Mouse (Mus musculus): ENCODE results near the gene Vipr2.

The Vipr2 gene

DNA sequence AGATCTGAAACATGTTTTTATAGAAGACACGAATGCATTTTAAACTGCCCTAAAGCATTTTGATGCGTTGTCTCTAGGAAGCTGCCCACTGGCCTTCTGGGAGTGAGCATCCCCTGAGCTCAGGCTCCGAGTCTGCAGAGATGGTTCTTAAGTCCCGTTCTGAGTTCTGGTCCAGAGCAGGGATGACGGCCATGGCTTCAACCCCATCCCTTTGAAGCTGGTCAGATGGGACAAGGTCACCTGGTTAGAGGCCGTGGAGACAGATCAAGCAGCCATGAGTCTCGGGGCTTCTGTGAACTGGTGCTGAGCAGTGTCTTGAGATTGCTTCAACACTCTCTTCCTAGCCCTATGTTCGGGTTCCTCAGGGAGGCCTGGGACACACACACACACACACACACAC lies 19.6 kb downstream of the Vipr2 start:
- DNase-seq (ENCODE audit: low read depth): no peak

DNA sequence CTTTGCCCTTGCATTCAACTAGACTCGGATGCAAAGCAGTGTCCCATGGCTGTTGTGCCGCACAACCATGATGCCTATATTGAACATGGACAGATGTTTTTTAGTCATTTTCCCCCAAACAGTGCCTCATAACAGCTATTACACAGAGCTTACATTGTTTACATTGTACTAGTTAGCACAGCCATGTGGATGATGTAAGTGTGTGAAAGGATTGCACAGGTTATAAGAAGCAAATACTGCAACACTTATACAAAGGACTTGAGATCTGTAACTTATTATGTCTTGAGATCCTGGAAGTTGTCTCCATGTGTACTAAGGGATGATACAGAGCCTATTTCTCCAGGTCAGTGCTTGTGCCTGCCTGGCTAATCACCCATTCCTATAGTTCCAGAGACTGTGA lies 24.4 kb downstream of the Vipr2 start:
- DNase-seq (ENCODE audit: low read depth): peak; percentile 26

DNA sequence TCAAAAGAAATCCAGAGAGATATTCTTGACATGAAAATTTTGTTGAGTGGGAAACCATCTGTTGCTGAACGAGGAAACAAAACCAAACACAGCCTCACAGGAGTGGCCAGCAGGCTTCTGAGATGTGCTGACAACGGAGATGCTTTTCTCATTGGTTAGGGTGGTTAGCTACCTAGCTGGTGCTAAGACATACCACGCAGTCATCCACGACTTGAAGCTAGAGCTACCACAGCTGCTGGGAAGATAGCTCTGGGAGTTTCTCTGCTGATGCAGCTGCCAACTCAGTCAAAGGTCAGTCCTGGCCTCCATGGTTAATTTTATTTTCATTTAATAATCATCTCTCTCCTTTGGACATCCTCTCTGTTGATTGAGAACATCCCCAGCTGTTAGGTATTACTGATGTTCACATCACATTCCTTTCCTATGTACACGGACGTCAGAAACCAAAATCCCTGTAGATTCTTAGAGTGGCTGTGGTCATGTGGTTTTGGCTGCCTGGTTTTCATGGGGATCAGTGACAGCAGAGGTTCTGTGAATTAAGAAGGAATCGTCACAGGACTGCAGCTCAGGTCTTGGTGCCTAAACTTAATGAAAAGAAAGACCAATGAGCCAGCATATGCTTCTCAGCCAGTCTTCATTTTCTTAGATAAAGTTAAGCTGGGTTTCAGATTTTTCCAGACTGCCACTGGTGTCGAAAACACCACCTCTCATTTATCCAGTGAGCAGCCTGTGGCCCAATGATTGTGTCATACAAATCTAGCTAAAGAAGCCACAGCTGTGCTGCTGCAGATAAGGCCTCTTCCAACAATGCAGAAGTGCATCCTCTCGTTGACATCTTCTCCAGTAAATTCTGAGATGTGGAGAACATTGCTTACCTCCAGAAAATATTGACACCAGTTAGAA lies 32.2 kb downstream of the Vipr2 start:
- DNase-seq (ENCODE audit: low read depth): peak; percentile 45

DNA sequence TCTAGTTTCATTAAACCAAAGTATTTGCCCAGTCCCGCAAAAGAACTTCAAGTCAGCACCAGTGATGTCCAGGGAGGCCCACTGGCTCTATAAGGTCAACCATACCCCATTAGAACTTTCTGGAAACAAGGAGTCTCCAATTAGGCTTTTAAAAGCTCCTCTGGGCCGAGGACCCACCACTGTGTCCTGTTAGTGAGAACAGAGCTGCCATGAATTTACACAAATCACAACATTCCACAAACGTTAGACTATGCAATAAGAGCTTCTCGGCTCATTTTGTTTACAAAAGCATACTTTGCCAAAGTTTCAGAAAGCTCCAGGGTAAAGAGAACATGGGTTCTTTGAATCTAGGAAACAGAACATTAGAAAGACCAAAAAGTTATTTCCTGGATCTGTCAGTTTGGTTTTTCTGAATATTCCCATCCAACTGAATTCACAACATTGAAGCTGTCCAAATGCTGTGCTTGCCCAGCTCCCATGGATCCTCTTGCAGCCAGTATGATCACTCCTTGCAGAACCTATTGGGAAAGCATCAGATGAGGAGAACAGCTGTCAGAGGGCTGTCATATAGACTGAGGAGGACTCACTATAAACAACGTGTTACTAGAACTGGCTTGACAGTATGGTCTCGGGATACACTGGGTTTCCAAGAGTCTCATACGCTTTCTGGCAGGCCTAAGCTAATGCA lies 33.6 kb downstream of the Vipr2 start:
- peak; percentile 8 for DNase-seq (ENCODE audit: low read depth)

DNA sequence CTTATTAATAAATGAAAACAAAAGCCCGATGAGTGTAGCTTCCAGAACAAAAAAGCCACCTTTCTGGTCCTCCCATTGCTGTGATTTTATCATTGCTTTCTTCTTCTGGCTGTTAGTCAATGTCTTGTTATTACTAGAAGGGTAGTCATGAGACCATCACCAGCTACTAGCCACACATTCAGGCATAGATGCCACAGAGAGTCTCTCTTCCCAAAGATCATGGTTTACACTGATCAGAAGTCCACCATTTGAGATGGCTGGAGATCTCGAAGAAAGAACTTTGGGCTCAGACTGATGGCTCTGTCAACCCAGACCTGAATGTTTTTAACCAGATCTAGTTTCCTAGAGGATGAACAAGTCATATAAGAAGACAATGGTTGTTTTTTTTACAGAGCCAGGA lies 38.3 kb downstream of the Vipr2 start:
- no peak for DNase-seq (ENCODE audit: low read depth)

DNA sequence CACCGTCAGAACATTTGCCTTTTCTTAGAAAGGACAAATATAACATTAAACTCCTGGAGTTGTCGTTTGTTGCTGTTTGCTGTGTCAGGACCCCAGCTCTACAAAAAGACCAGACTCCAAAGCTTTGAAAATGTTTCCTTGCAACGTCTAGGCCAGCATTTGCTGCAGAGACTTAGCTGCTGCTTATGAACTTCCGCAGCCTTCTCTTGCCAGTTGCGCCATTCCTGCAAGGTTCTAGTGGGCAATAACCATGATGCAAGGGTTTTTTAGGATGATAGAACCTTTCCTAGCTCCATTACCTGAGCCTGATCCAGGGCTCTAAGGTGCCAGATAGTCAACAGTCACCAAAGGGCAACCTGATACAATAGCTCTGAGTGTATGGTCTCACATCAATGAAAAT lies 38.9 kb downstream of the Vipr2 start:
- no peak for DNase-seq (ENCODE audit: low read depth)

DNA sequence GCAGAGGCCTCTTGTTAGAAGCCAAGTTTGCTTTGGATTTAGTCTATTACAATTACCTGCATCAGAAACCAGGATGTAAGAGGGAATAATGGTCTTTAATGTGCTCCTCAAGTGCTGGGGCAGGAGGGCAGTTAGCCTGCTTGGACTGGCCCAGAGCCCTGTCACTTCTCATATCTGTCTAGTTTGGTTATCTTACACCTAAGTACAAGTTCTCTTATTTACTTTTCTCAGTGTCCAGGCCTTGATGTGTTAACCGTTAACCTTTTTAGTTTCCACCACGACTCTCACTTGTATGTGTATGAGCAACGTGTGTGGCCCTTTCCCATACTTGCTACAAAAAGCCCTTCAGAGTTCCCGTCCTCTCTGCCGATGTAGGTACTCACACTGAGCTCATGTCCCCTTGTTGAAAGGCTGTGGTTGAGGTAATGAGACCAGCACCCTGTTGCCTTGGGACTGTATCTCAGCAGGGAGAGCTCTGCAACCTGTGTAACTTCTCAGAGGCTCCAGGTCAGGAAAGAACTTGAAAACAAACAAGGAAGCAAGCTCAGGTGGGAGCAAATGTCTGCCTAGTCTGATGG lies 39.9 kb downstream of the Vipr2 start:
- no peak for DNase-seq (ENCODE audit: low read depth)

DNA sequence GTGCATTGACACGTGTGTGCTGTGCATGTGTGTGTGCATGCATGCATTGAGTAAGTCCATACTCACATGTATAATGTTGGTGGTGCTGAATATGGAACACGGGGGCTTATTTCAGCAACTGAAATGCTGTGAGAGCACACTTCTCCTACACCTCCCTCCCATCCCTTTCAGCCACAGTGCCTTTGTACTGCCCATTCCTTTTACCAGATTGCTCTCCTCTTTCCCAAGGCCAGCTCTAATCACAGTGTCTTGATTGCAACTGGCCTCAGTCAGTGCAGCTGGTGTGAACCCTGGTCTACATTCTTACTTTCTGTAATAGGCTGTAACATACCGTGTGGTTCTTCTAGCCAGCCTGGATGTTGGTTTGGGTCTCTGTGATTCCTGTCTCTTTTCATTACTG lies 41.5 kb downstream of the Vipr2 start:
- DNase-seq (ENCODE audit: low read depth): no peak

DNA sequence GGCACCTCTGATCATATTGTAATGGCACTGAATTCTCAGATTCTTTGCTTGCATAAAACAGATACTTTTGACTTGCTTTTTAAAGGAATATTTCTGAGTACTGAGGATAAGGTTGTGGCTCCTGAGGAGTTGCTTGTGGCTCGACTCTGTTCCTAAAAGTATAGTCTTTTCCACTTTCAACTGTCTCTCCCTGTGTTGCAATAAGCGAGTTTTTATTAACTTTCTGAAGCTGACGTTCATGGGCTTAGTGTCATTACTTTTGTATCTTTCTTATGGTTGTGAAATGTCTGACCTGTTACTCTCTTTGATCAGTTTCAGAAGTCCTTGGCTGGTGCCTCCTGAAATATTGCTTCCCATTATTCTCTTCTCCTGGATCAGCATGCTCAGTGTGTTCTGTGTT lies 46.3 kb downstream of the Vipr2 start:
- no peak for DNase-seq (ENCODE audit: low read depth)

DNA sequence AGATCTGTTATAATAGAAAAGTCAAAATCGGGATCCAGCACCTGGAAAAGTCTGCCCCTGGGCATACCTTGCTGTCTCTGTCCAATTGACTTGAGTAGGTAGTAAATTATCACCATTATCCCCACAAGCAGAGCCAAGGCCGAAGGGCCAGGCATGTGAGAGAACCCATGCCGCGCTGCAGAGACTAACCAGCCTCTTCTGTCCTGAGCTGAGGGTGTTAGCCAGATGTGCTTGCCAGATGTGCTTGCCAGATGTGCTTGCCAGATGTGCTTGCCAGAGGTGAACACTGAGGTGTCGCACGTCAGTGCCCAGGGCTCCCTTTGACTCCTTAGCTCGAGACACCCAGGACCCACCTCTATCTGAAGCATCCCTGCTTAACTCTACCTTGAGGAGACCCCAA lies 53.4 kb downstream of the Vipr2 start:
- DNase-seq (ENCODE audit: low read depth): no peak

DNA sequence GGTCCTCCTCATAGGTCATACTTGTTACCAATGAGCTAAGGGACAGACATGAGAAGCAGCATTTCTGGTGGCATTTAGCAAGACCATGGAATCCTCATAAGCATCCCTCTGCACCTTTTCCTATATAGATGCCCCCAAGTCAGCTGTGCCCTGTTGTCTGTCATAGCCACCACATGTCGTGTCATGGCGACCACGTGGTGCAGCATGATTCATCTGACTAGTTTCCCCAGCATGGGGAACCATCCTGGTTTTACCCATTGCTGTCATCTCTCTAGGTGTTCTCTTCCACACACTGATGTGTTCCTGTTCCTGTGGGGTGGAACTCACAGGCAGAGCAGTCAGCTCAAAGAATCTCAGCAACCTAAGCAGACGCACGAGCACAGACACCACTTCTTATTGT lies 55.4 kb downstream of the Vipr2 start:
- DNase-seq (ENCODE audit: low read depth): no peak

DNA sequence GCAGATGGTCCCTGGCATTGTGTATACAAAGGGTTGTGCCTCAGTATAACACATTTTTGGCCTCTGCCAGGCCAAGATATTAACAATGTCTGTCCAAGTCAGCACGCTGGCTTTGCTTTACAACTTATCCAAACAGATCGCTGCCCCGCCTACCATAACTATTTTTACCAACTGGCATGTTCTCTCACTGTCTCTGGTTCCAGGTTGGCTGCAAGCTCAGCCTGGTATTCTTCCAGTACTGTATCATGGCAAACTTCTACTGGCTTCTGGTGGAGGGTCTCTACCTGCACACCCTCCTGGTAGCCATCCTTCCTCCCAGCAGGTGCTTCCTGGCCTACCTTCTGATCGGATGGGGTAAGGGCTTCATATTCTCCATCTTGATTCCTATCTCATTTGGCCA lies 58.4 kb downstream of the Vipr2 start:
- no peak for DNase-seq (ENCODE audit: low read depth)

DNA sequence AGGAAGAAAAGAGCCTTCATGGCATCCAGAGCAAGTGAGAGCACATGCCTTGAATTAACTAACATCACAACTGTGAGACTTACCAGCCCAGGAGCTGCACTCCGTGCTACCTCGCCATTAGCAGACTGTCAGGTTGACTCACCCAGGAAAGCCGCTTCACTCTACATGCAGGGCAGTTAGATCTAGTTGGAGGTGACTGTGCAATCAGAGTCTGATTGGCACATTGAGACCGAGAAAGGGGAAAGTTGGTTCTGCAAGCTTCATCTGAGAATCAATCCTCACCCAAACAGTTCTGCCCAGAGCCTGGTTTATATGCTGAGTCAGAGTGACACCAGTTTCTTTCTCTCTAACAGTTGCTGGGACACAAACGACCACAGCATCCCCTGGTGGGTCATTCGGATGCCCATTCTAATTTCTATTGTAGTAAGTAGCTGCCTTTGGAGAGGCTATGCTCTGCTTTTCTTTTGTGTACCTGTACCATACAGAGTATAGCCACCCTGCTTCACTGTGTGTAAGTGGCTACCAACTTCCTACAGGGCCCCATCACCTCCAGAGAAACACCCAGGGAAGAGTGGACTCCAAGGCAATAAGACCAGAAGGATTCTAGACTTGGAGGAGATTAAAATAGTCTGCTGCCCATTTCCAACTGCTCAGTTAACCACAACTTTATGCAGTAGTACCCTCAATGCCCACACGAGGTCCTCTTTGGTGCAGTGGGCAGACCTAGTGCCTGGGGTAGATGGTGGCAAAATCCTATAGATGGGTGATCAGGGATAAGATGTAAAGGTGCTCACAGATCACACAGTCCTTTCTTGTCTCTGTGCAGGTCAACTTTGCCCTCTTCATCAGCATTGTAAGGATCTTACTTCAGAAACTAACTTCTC lies 61.0 kb downstream of the Vipr2 start:
- peak; percentile 51 for DNase-seq (ENCODE audit: low read depth)

DNA sequence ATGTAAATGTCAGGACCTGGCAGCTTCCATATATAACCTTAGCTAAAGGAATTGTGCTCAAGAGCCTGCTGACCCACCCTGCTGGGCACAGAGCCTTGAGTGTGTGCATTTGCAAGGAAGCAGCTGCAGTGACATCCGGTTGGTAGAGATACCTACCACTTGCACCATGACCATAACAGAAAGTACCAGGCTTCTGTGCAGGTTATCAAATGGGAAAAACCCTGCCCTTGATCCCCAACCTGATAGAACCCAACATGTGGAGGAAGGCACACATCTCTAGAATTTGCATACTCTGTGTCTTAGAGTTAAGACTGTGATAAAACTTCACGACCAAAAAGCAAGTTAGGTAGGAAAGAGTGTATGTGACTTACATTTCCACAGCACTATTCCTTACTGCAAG lies 63.1 kb downstream of the Vipr2 start:
- DNase-seq (ENCODE audit: low read depth): no peak

DNA sequence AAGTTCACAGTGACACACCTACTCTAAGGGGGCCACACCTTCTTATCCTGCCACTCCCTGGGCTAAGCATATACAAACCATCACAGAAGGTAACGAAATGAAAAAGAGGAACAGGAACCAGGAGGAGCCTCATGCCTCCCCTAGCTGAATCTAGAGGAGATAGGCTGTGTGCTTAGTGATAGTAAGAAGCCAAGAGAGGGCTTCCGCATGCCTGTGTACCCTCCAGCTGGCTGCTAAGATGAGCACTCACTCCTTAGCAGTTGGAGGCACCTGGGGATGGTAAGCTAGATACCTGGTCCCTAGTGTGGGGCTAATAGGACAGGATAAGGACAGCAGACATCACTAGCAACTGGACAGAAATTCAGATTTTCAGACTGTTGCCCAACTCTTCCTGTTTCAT lies 64.3 kb downstream of the Vipr2 start:
- DNase-seq (ENCODE audit: low read depth): no peak

DNA sequence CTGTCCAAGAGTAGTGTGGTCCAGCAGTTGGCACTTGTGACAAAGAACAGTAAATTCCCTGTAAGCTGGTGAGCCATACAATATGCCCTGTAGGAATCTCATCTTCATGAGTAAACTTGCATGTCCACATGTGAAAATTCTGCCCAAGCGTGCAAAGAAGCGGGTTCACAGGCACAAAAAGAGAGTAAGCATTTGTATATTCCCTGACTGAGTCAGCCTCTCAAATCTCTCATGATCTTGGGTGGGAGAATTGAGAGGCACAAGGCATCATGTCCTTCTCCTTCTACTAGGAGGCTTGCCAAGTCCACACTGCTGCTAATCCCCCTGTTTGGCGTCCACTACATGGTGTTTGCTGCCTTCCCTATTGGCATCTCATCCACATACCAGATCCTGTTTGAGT lies 64.9 kb downstream of the Vipr2 start:
- DNase-seq (ENCODE audit: low read depth): no peak

DNA sequence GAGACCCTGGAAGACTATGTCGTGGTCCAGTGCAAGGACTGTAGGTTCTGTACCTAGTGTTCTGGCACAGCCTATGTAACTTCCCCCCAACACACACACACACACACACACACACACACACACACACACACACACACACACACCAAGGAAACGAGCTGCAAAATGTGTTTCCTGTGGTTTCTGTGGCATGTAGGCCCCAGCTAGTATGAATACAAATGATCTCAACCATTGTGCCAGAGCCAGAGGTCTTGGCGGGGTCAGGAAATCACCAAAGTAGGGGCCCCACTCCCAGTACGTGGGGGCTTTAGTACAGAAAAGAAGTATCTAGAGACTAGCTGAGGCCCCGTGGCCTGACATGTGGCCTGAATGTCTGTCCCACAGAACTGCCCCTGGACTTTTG lies 67.7 kb downstream of the Vipr2 start:
- peak; percentile 31 for DNase-seq (ENCODE audit: low read depth)

DNA sequence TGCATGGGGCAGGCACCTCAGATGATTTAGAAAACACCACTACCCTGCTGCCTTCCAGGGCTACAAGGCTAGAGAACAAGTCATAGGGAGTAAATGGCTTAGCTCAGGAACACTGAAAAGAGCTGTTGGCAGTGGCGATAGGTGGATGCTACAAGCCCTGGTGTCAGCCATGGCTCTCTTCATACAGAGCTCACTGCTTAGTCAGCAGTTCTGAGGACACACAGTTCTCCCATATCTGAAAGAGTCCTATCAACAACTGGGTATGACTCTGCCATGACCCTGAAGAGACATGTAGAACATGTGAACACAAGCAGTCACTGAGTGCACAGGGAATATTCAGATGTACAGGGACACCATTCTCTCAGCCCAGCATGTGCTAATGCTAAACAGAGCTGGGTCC lies 68.2 kb downstream of the Vipr2 start:
- no peak for DNase-seq (ENCODE audit: low read depth)

DNA sequence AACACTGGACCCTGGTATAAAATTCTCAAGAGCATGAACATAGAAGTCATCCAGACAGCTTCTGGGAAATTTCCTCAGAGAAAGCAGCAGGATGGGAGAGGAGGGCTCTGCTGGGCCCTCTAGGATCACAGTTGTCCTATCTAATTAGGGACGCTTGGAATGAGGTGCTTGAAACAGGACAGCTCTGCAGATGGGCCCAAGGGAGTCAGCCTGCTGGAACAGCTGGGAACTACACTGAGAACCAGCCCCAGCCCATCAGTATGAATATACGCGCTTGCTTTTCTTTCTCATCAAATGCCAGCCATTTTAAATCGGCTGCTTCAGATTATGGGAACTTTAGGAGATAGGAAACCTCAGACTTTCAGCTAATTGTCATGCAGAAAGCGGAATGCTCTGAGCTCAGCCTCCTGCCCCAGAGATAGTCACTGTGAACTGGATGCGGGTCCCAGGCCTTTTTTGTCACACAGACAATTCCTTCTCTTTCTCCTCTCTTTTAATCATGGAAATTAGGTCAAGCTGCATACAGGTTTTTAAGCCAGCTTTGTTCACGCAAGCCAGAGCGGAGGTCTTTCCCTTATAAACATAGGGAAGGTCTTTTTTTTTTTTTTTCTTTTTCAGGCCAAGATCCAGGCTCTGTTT lies 69.6 kb downstream of the Vipr2 start:
- no peak for DNase-seq (ENCODE audit: low read depth)

DNA sequence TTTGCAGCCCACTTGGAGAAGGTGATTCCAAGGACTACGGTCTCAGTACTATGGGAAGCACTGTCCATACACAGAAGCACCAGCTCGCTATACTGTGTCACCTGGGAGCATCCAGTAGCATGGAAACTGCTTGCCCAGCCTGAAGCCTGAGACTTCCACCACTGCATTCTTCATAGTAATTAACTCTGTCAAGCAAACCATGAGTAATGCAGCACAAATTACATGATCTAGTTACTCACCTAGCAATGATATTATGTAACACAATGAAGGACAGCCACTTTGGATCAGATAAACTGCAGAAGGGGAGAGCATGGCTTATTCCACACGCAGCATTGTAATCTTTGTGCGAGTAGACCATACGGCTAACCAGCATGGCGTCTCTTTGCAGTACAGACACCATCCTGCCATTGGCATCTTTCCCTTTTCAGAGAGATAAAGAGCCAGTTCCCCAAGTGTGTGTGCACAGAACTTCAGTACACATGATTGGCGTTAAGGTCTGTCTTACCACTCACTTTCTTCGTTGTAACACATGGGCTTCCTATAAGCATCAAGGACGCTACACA lies 75.4 kb downstream of the Vipr2 start:
- DNase-seq (ENCODE audit: low read depth): no peak

DNA sequence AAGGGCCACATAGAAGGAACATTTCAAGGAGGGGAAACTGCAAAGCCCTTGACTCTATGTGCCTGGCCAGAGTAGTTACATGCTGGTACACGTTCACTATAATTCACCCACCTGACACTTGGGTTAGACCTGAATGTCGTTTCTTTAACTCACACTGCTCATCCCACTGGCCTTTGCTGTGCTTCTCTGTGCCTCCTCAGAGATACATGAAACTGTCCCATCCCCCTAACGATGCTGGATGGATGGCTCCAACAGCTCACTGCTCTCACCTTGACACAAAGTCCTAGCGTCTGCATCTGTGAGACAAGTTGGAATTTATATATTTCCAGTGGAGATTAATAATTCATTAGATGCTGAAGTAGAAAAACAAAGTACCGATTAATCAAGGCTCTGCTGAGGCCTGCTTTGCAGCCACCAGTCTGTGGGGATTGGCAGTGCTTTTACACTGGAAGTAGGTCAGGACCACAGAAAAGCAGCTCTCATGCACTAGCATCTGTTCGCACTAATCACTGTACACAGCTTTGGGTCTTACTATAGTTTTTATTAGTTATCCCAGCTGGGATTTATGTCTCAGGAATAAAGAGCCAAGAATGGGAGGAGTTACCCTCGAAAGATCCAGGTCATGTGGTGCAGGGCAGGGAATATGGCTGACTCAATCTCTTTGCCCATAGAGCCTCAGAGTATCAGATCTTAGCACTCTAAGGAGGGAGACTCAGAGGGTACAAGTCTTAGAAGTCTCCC lies 79.4 kb downstream of the Vipr2 start:
- no peak for DNase-seq (ENCODE audit: low read depth)
